Mouse (Mus musculus) liver, embryonic 12.5 days (tissue): ENCODE results near the gene Nutf2. TPM values are rescaled to one million over a fixed set of nuclear protein-coding genes. Genes with fewer than 3 reads are reported as not detected.

Experiments used
- ATAC-seq: fragments of 200-750 bp; cut with Nextera tagmentation; 2 replicates; pipeline ENCODE4 v1.8.0; 2017; ENCODE audit warnings: moderate number of reproducible peaks, mild to moderate bottlenecking, moderate library complexity
- H3K27ac ChIP-seq: fragments of 300-500 bp; sonication (generic); 2 replicates; pipeline ENCODE4 v1.5.1; 2016; ENCODE audit warnings: mild to moderate bottlenecking
- H3K27me3 ChIP-seq: fragments of 300-500 bp; sonication (generic); replicated peaks from 2 replicates; pipeline ENCODE4 v1.6.1; 2016; ENCODE audit warnings: mild to moderate bottlenecking, moderate library complexity
- H3K36me3 ChIP-seq: fragments of 300-500 bp; sonication (generic); 2 replicates; pipeline ENCODE4 v1.6.1; 2016; ENCODE audit warnings: mild to moderate bottlenecking, moderate library complexity
- H3K4me1 ChIP-seq: fragments of 300-500 bp; sonication (generic); 2 replicates; pipeline ENCODE4 v1.6.1; 2016
- H3K4me2 ChIP-seq: fragments of 300-500 bp; sonication (generic); 2 replicates; pipeline ENCODE4 v1.6.1; 2016; ENCODE audit warnings: mild to moderate bottlenecking, moderate library complexity
- H3K4me3 ChIP-seq: fragments of 300-500 bp; sonication (generic); 2 replicates; pipeline ENCODE4 v1.5.1; 2016; ENCODE audit warnings: mild to moderate bottlenecking, moderate library complexity
- H3K9ac ChIP-seq: fragments of 300-500 bp; sonication (generic); 2 replicates; pipeline ENCODE4 v1.6.1; 2016; ENCODE audit warnings: mild to moderate bottlenecking, moderate library complexity
- H3K9me3 ChIP-seq: fragments of 300-500 bp; sonication (generic); replicated peaks from 2 replicates; pipeline ENCODE4 v1.6.1; 2016; ENCODE audit warnings: mild to moderate bottlenecking, moderate library complexity
- WGBS: fragments of 180-500 bp; shearing (Covaris S2); methylation state at CpG from one replicate; pipeline ENCODE4 v1.1.7; 2016; ENCODE audit not compliant: insufficient replicate concordance; 5-methylcytosine and 5-hydroxymethylcytosine counted together
- polyA plus RNA-seq: library from polyadenylated mRNA; unstranded; fragments of >200 nt; fragmentation: Nextera tagmentation; extraction: Ambion mirVana; gene quantifications from 2 replicates; pipeline ENCODE4 v1.2.1, GENCODE M21; 2016

Gene Nutf2
- polyA plus RNA-seq, 1 experiment from 2014 or later: 183 TPM

DNA sequence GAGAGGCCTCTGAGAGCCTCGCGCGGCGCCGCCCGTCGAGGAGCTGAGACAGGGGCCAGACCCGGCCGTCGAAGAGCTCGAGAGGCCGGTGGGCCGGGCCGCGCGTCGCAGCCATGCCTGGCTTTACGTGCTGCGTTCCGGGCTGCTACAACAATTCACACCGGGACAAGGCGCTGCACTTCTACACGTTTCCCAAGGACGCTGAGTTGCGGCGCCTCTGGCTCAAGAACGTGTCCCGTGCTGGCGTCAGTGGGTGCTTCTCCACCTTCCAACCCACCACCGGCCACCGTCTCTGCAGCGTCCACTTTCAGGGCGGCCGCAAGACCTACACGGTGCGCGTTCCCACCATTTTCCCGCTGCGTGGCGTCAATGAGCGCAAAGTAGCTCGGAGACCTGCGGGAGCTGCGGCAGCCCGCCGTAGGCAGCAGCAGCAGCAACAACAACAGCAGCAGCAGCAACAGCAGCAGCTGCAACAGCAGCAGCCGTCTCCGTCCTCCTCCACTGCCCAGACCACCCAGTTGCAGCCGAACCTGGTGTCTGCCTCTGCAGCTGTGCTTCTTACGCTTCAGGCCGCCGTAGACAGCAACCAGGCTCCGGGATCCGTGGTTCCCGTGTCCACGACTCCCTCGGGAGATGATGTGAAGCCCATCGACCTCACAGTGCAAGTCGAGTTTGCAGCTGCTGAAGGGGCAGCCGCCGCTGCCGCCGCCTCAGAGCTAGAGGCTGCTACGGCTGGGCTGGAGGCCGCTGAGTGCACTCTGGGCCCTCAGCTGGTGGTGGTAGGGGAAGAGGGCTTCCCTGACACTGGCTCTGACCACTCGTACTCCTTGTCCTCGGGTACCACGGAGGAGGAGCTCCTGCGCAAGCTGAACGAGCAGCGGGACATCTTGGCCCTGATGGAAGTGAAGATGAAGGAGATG, 4.9 kb upstream of the Nutf2 start:
- peak; percentile 29 for ATAC-seq
- H3K27me3 ChIP-seq: no peaks in the 10 kb centered on the region
- H3K4me2 ChIP-seq: peak overlapping the region; percentile 98
- H3K4me1 ChIP-seq: peaks cover 64% of the 10 kb centered on the region
- H3K27ac ChIP-seq: peak overlapping the region; percentile 91
- H3K9me3 ChIP-seq: no peaks in the 10 kb centered on the region
- under 1% methylated on average over 71 of the region's 71 CpGs for WGBS
- peak overlapping the region; percentile 87 for H3K4me3 ChIP-seq
- H3K9ac ChIP-seq: peak overlapping the region; percentile 83
- H3K36me3 ChIP-seq: peaks cover 11% of the 10 kb centered on the region

GRCm38 (mm10) chr8:105856168-105856835, 4.1 kb upstream of the Nutf2 start:
- no peak for ATAC-seq
- Histone ChIP-seq H3K4me2 (peak overlapping the region; percentile 98), H3K27me3 (no peaks in the 10 kb centered on the region), H3K4me1 (peaks cover 62% of the 10 kb centered on the region), H3K4me3 (peak overlapping the region; percentile 87), H3K9me3 (no peaks in the 10 kb centered on the region), H3K36me3 (peaks cover 11% of the 10 kb centered on the region), H3K27ac (peak overlapping the region; percentile 91), H3K9ac (peak overlapping the region; percentile 83)
- 10% methylated on average over 15 of the region's 15 CpGs for WGBS

- Histone ChIP-seq H3K27ac (peak overlapping the region; percentile 95), H3K9ac (peak overlapping the region; percentile 40; the same call in 1 of the 2 replicates), H3K36me3 (peaks cover 22% of the 10 kb centered on the region), H3K4me2 (peak overlapping the region; percentile 98), H3K4me1 (peaks cover 76% of the 10 kb centered on the region), H3K27me3 (no peaks in the 10 kb centered on the region), H3K4me3 (no peak overlapping the region), H3K9me3 (no peaks in the 10 kb centered on the region)
- WGBS: 63% methylated on average over 5 of the region's 5 CpGs
- ATAC-seq: no peak
These were observed 1.9 kb upstream of the Nutf2 start for GRCm38 (mm10) chr8:105858495-105858894.

GRCm38 (mm10) chr8:105859314-105859713, 1.1 kb upstream of the Nutf2 start:
- Histone ChIP-seq H3K27me3 (no peaks in the 10 kb centered on the region), H3K4me2 (peak overlapping the region; percentile 98), H3K36me3 (peaks cover 30% of the 10 kb centered on the region), H3K4me3 (peak overlapping the region; percentile 97), H3K9me3 (no peaks in the 10 kb centered on the region), H3K27ac (peak overlapping the region; percentile 95), H3K9ac (peak overlapping the region; percentile 96), H3K4me1 (peaks cover 83% of the 10 kb centered on the region)
- 17% methylated on average over 5 of the region's 5 CpGs for WGBS
- ATAC-seq: no peak

GRCm38 (mm10) chr8:105861951-105862350, 1.6 kb downstream of the Nutf2 start:
- Histone ChIP-seq H3K9ac (peak overlapping the region; percentile 96), H3K4me1 (peaks cover 88% of the 10 kb centered on the region), H3K27me3 (no peaks in the 10 kb centered on the region), H3K4me3 (peak overlapping the region; percentile 97), H3K9me3 (no peaks in the 10 kb centered on the region), H3K4me2 (peak overlapping the region; percentile 98), H3K27ac (peak overlapping the region; percentile 95), H3K36me3 (peaks cover 55% of the 10 kb centered on the region)
- WGBS: 0% methylated on average over 1 of the region's 1 CpGs
- no peak for ATAC-seq

GRCm38 (mm10) chr8:105866364-105867029, 6.1 kb downstream of the Nutf2 start:
- WGBS: 39% methylated on average over 6 of the region's 6 CpGs
- H3K27ac ChIP-seq: peak overlapping the region; percentile 59
- no peak overlapping the region for H3K4me2 ChIP-seq
- H3K27me3 ChIP-seq: no peaks in the 10 kb centered on the region
- ATAC-seq: peak; percentile 47; the same call in 1 of the 2 replicates
- H3K9ac ChIP-seq: peak overlapping the region; percentile 7; the same call in 1 of the 2 replicates
- peaks cover 87% of the 10 kb centered on the region for H3K36me3 ChIP-seq
- H3K9me3 ChIP-seq: no peaks in the 10 kb centered on the region
- H3K4me3 ChIP-seq: no peak overlapping the region
- peaks cover 76% of the 10 kb centered on the region for H3K4me1 ChIP-seq

GRCm38 (mm10) chr8:105874301-105874700, 13.9 kb downstream of the Nutf2 start:
- Histone ChIP-seq H3K27me3 (no peaks in the 10 kb centered on the region), H3K4me1 (peaks cover 20% of the 10 kb centered on the region), H3K9ac (no peak overlapping the region), H3K36me3 (peaks cover 94% of the 10 kb centered on the region), H3K9me3 (no peaks in the 10 kb centered on the region), H3K27ac (no peak overlapping the region; the same call in 1 of the 2 replicates), H3K4me2 (no peak overlapping the region), H3K4me3 (no peak overlapping the region)
- WGBS: 86% methylated on average over 6 of the region's 6 CpGs
- ATAC-seq: no peak

DNA sequence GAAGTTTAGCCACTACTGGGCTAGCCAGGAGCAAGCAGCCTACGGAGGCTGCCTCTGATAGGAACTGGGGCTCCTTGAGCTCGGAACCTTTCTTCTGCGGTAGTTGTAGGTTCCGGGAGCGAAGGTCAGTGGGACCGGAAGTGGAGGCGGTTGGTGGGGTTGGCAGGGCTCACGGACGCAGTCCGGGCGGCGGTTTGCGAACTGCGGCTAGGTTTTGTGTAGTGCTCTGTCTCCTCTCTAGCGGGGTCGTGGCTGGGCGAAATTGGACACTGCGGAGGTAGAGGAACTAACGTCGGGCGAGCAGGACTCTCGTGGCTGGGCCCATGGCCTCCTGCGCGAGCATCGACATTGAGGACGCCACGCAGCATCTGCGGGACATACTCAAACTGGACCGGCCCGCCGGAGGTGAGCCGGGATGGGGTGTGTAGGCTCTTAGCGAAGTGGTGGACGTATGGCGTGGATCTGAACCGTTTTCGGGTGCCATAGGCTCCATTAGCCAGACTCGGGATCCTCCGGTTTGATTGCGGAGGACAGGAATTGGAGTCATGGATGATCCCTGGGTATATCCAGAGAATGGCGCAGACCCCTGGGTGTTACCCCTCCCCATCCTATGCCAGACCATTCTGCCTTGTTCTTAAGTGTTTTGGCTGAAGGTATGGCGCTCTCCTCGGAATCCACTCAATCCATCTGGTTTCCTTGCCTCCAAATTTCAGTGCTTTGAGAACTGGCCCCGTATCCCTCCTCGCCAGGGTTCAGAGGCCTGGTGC, 20.6 kb downstream of the Nutf2 start, which contains the start of gene Edc4:
Gene Edc4 (plus strand): TSS at position 128 of the 767 bp plus-strand sequence.
- Histone ChIP-seq H3K27me3 (no peaks in the 10 kb centered on the region), H3K36me3 (peaks cover 60% of the 10 kb centered on the region), H3K9me3 (no peaks in the 10 kb centered on the region), H3K4me3 (peak within 1 kb of the TSS; percentile 92), H3K4me1 (peaks cover 26% of the 10 kb centered on the region), H3K27ac (peak within 1 kb of the TSS; percentile 76), H3K4me2 (peak within 1 kb of the TSS; percentile 85), H3K9ac (peak within 1 kb of the TSS; percentile 91)
- peak; percentile 87 for ATAC-seq
- WGBS: 1% methylated on average over 45 of the region's 45 CpGs

- no peak for ATAC-seq
- Histone ChIP-seq H3K27me3 (no peaks in the 10 kb centered on the region), H3K9ac (no peak overlapping the region), H3K4me2 (no peak overlapping the region), H3K27ac (no peak overlapping the region), H3K4me1 (peaks cover 6% of the 10 kb centered on the region), H3K36me3 (peaks cover 98% of the 10 kb centered on the region), H3K9me3 (no peaks in the 10 kb centered on the region), H3K4me3 (no peak overlapping the region)
- 84% methylated on average over 12 of the region's 12 CpGs for WGBS
These were observed 29.5 kb downstream of the Nutf2 start for GRCm38 (mm10) chr8:105889756-105890465.

- 86% methylated on average over 6 of the region's 6 CpGs for WGBS
- Histone ChIP-seq H3K4me3 (no peak overlapping the region), H3K4me1 (peaks cover 6% of the 10 kb centered on the region), H3K27ac (no peak overlapping the region), H3K9ac (no peak overlapping the region), H3K27me3 (no peaks in the 10 kb centered on the region), H3K36me3 (peaks cover 88% of the 10 kb centered on the region), H3K4me2 (no peak overlapping the region), H3K9me3 (no peaks in the 10 kb centered on the region)
- ATAC-seq: no peak
These were observed 30.5 kb downstream of the Nutf2 start for GRCm38 (mm10) chr8:105890870-105891269.
